Mouse (Mus musculus) frontal cortex, adult 2 months (tissue): Measurements from ENCODE around the gene Ndufa7. TPM values are rescaled to one million over a fixed set of nuclear protein-coding genes. Genes with fewer than 3 reads are reported as not detected.
"Not testable (repeated sequence)": the region's sequence is repeated elsewhere in the genome, so short reads cannot be mapped to it uniquely, and the experiment has no call there.

Source experiments
- DNase-seq, 2 experiments: peaks; one replicate each; pipeline ENCODE4 v3.0.0; 2022; ENCODE audit warnings: low spot score in 1 of 2; ENCODE audit errors: extremely low spot score in 1 of 2
- polyA plus RNA-seq: library from polyadenylated mRNA; depleted of rRNA; stranded (reverse); fragments of >200 nt; gene quantifications from 2 replicates; pipeline ENCODE4 v1.2.3, GENCODE M21; 2012

The Ndufa7 gene
- polyA plus RNA-seq, 1 experiment, result 316 TPM

DNA sequence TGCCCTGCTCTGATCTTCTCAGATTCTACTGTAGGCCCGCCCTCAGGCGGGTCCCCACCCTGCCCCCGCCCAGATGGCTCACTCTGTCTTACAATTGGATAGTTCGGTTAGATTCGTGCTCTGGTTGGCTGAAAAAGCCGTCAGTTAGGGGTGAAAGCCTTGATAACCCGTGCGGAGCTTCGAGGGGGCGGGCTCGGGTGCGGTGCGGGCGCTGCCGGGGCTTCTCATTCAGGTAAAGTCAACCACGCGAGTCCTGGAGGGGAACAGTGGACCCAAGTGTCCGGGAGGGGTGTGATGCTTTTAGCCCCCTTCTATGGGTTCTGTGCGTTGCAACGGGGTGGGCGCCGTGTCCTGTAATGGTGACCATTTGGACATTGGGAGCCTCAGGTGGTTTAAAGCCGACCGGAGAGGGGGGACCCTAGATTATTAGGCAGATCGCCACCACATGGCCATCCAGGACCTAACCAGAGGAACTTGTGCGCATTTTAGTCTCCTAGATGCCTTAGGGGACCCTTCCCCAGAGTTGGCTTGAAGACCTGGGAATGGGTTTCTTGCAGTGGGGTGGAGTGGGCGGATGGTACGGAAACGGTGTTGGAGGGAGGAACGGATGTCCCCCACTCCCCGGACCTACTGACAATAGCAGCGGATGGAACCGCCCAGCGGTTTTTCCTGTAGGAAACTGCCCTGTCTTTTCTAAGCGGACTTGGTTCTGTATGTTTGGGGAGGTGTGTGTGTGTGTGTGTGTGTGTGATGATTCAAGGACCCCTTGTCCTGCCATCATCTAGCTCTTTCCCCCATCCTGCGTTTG lies 13.8 kb upstream of the Ndufa7 start, which contains the start of gene Kank3:
Gene Kank3 (plus strand): TSS at position 186 of the 808 bp plus-strand sequence.
- peak; percentile 90 to 97 for DNase-seq

- DNase-seq, result no peak
These were observed 13.2 kb upstream of the Ndufa7 start for GRCm38 (mm10) chr17:33811142-33811516.

- no peak for DNase-seq
These were observed 11.9 kb upstream of the Ndufa7 start for GRCm38 (mm10) chr17:33812475-33812874.

GRCm38 (mm10) chr17:33812990-33813389 lies 11.4 kb upstream of the Ndufa7 start:
- no peak for DNase-seq

DNA sequence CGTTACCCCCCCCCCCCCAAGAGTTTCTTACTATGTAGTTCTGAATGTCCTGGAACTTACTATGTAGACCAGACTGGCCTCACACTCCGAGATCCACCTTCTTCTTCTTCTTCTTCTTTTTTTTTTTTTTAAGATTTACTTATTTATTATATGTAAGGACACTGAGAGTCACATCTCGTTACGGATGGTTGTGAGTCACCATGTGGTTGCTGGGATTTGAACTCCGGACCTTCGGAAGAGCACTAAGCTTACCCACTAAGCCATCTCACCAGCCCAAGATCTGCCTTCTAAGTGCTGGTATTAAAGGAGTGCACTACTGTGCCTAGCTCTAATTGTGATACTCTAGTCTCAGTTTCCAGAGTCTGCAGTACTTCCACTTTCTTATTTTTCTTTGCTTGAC lies 9.0 kb upstream of the Ndufa7 start:
- DNase-seq, result no peak

GRCm38 (mm10) chr17:33816612-33817011 lies 7.8 kb upstream of the Ndufa7 start:
- no peak for DNase-seq

- DNase-seq, result peak; percentile 81 to 88
These were observed 7.0 kb upstream of the Ndufa7 start for GRCm38 (mm10) chr17:33817184-33817968.

DNA sequence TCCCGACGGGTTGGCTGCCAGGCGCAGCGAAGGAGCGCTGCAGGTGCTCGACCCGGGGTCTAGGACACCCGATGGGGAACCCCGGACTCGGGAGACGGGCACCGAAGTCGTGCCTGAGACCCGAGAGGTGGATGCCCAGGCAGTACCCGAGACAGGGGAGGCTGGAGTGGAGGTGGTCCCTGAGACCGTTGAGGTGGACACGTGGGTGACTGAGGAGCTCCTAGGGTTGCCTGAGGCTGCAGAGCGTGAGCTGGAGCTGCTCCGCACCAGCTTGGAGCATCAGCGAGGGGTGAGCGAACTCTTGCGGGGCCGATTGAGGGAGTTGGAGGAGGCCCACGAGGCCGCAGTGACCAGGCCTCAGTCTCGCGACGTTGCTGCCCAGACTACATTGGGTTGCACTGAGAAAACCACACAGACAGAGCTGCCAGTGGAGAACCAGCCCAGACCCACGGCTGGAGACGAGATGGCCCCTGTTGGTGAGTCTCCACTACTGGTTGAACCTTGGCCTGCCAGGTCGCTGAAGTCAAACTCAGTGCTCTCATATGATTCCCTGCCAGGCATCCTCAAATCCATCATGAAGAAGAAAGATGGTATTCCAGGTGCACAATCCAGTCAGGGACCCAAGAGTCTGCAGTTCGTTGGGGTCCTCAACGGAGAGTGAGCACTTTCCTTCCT lies 6.3 kb upstream of the Ndufa7 start:
- DNase-seq, result no peak

GRCm38 (mm10) chr17:33822436-33822959 lies 1.9 kb upstream of the Ndufa7 start:
- no peak for DNase-seq

DNA sequence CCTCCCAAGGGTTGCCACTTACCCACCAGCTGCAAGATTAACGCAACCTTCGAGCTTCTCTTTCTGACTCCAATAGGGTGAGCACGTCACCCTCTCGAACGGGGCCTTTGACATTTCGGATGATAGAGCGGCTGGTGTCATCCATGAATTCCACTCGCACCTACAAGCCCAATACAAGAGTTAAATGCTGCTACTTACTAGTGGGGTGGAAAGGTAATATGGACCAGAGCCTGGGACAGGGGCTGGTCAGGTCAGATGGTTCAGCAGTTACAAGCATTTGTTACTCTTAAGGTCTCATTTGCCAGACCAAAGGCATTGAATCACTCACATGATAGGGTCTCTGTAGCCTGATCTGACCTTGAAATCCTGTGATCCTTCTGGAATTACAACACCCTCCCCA lies 1.2 kb upstream of the Ndufa7 start:
- not testable (repeated sequence) for DNase-seq

- not testable (repeated sequence) for DNase-seq
These were observed 592 bp downstream of the Ndufa7 start for GRCm38 (mm10) chr17:33824997-33825330.

DNA sequence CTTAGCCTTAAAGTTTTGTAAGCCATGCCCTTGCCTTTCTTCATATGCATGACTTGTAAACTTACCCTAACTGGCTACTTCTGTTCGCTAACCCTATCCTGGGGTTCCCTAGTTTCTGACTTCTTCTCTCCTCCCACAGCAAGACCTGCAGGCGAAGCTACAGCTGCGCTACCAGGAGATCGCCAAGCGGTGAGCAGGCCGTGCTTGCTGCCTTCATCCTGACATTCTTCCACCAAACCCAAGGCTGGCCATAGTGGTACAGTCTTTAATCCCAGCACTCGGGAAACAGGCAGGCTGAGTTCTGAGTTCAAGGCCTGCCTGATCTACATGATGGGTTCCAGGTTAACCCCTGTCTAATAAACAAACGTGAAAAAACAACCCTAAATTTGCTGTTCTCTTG lies 1.1 kb downstream of the Ndufa7 start:
- DNase-seq, result no peak

DNA sequence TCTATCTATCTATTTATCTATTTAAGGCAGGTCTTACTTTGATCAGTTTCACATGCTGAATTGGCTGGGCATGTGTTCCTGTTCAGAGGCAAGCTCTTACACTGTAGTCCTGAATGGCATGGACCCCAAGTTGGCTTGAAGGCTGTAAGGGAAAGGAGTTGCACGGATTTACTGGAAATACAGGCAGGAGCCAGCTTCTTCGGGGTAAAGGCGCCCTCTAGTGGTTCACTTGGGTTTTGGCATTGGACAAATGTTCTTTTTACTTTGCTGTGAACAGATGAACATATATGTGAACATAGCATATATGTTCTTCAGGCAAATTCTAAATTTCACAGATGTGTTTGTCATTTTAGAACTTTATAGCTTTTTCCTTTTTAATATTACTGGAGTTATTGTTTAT lies 2.5 kb downstream of the Ndufa7 start:
- DNase-seq, result peak in 1 of 2 experiments; percentile 86

GRCm38 (mm10) chr17:33828892-33829291 lies 4.5 kb downstream of the Ndufa7 start:
- DNase-seq, result no peak

- DNase-seq, result no peak
These were observed 5.2 kb downstream of the Ndufa7 start for GRCm38 (mm10) chr17:33829561-33829960.

GRCm38 (mm10) chr17:33842966-33843795 lies 18.8 kb downstream of the Ndufa7 start, which contains the start of gene Cd320:
Gene Cd320 (plus strand): TSS chr17:33843091.
- DNase-seq, result peak; percentile 86 to 94

GRCm38 (mm10) chr17:33844196-33844595 lies 19.8 kb downstream of the Ndufa7 start:
- DNase-seq, result no peak

DNA sequence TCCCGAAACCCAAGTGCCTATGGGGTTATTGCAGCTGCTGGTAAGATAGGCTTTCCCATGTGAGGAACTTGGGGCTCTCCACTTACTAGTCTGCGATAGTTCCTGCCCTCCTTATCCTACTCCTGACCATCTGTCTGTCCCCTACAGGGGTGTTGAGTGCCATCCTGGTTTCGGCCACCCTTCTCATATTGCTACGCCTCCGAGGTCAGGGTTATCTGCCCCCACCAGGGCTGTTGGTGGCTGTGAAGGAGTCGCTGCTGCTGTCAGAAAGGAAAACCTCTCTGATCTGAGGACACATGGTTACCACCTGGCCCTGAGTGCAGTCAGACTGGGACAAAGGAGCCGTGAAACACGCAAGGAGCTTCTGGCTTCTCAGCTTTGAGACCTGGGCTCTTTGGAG lies 23.8 kb downstream of the Ndufa7 start:
- DNase-seq, result no peak

GRCm38 (mm10) chr17:33851331-33851730 lies 27.0 kb downstream of the Ndufa7 start:
- no peak for DNase-seq

DNA sequence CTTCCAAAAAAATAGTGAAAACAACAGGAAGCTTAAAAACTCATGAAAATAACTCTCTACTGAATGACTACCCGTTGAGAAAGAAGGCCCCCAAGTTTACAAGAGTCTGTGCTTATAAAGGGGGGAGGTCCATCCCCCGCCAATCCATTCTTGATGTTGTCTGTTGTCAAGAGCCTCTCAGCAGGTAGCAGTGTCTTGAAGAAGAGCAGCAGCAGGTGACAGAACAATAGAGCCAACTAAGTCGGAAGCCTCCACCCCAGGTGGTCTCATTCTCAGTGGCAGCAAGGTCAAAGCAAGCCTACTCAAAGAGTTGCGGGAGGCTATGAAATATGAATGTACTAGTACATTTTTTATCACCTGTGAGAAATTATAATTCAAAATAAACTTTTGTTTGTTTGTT lies 33.4 kb downstream of the Ndufa7 start:
- no peak for DNase-seq
